Mouse (Mus musculus) G1E (cell line): Measurements from ENCODE around the gene Pcsk4.

Source experiments
- CTCF ChIP-seq: IDR thresholded peaks from 2 replicates; pipeline ENCODE4 v1.5.1; 2012; ENCODE audit warnings: low read depth, low read length, inconsistent platforms, mixed read lengths
- GATA1 ChIP-seq: IDR thresholded peaks from 2 replicates; pipeline ENCODE4 v1.6.1; 2012; ENCODE audit warnings: borderline replicate concordance, low read length, inconsistent platforms, mixed read lengths
- GATA2 ChIP-seq: IDR thresholded peaks from 2 replicates; pipeline ENCODE4 v1.6.1; 2012; ENCODE audit warnings: low read depth, low read length, inconsistent platforms, borderline replicate concordance
- POLR2AphosphoS5 ChIP-seq: IDR thresholded peaks from 2 replicates; pipeline ENCODE4 v1.6.1; 2012; ENCODE audit warnings: low read depth, low read length, inconsistent platforms; ENCODE audit not compliant: insufficient replicate concordance
- TAL1 ChIP-seq: conservative IDR thresholded peaks from 2 replicates; pipeline ENCODE4 v1.6.1; 2012; ENCODE audit warnings: low read depth, low read length, inconsistent platforms, mixed read lengths

DNA sequence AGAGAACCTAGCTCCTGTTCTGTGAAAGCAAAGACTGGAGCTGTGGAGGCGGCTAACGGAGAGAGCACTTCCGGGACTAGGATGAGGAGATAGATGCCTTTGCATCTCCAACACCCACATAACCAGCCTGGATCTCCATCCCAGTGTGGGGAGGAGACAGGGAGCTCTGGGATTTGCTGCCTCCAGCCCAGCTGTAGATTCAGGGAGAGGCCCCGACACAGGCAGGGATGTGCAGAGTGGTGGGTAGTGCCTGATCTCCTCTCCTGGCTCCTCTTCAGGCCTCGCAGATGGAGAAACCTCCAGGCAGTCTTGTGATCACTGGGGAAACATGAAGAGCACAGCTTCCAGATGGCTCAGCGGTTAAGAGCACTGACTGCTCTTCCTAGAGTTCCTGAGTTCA, 43.4 kb upstream of the Pcsk4 start:
- TF ChIP-seq CTCF (no peak), POLR2AphosphoS5 (no peak), GATA1 (no peak), TAL1 (no peak), GATA2 (no peak)
